Mouse (Mus musculus) forebrain, embryonic 11.5 days (tissue): ENCODE data around the gene Mc3r. TPM values are rescaled to one million over a fixed set of nuclear protein-coding genes. Genes with fewer than 3 reads are reported as not detected.

ENCODE experiments used
- ATAC-seq: fragments of 200-750 bp; cut with Nextera tagmentation; replicated peaks from 2 replicates; pipeline ENCODE4 v1.8.0; 2017; ENCODE audit warnings: moderate TSS enrichment; ENCODE audit not compliant: low FRiP score
- DNase-seq: peaks from one replicate; pipeline ENCODE4 v3.0.0-alpha.2; 2017; ENCODE audit warnings: low spot score
- H3K27ac ChIP-seq: fragments of 300-500 bp; sonication (generic); 2 replicates; pipeline ENCODE4 v1.5.1; 2014; ENCODE audit warnings: low read depth, low read length
- H3K27me3 ChIP-seq: fragments of 300-500 bp; sonication (generic); 2 replicates; pipeline ENCODE4 v1.6.1; 2014; ENCODE audit warnings: mild to moderate bottlenecking, low read length, mixed read lengths; ENCODE audit not compliant: control insufficient read depth, insufficient read depth
- H3K36me3 ChIP-seq: fragments of 300-500 bp; sonication (generic); 2 replicates; pipeline ENCODE4 v1.6.1; 2014; ENCODE audit warnings: mild to moderate bottlenecking, low read length, moderate library complexity, mixed read lengths; ENCODE audit not compliant: control insufficient read depth, insufficient read depth
- H3K4me1 ChIP-seq: fragments of 300-500 bp; sonication (generic); replicated peaks from 2 replicates; pipeline ENCODE4 v1.6.1; 2014; ENCODE audit warnings: low read length, mixed read lengths; ENCODE audit not compliant: control insufficient read depth, insufficient read depth
- H3K4me2 ChIP-seq: fragments of 300-500 bp; sonication (generic); 2 replicates; pipeline ENCODE4 v1.6.1; 2014; ENCODE audit warnings: low read depth, mild to moderate bottlenecking, low read length, moderate library complexity, mixed read lengths; ENCODE audit not compliant: severe bottlenecking
- H3K4me3 ChIP-seq: fragments of 300-500 bp; sonication (generic); 2 replicates; pipeline ENCODE4 v1.5.1; 2014; ENCODE audit warnings: low read depth, low read length
- H3K9ac ChIP-seq: fragments of 300-500 bp; sonication (generic); 2 replicates; pipeline ENCODE4 v1.6.1; 2014; ENCODE audit warnings: low read length
- H3K9me3 ChIP-seq: fragments of 300-500 bp; sonication (generic); 2 replicates; pipeline ENCODE4 v1.6.1; 2016; ENCODE audit warnings: low read length, mixed read lengths; ENCODE audit not compliant: control insufficient read depth
- WGBS: fragments of 180-500 bp; shearing (Covaris S2); extraction: QIAGEN DNeasy Blood & Tissue Kit; methylation state at CpG from one replicate; pipeline ENCODE4 v1.1.7; 2014; 5-methylcytosine and 5-hydroxymethylcytosine counted together
- polyA plus RNA-seq: library from polyadenylated mRNA; unstranded; fragments of >200 nt; fragmentation: Nextera tagmentation; extraction: Ambion mirVana; gene quantifications from 2 replicates; pipeline ENCODE4 v1.2.1, GENCODE M21; 2014

Gene Mc3r
- polyA plus RNA-seq, 1 experiment from 2014 or later, result not detected

DNA sequence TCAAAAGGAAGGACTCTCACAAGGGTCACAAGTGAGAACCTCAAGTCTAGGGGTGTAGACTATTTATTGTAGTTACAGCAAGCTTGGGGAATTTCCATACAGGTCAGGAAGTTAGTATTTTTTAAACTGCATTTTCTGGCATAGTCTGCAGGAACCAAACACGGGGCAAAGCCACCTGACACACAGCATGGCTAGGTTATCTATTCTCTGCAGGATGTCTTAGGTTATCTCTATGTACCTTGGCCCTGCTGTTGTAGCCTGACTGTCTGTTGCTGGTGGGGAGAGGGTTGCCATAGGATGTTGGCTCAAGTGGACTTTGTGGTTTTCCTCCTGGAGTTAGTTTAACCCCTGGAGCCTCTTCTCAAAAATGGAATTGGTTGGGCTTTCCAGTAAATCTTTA lies 49.8 kb downstream of the Mc3r start:
- Histone ChIP-seq H3K27ac (no peak overlapping the region), H3K4me1 (peaks cover 10% of the 10 kb centered on the region; the same call in 1 of the 2 replicates), H3K9ac (no peak overlapping the region), H3K36me3 (no peaks in the 10 kb centered on the region), H3K4me3 (no peak overlapping the region), H3K9me3 (no peaks in the 10 kb centered on the region), H3K27me3 (no peaks in the 10 kb centered on the region), H3K4me2 (no peak overlapping the region)
- no peak for ATAC-seq
- WGBS, result 58% methylated on average over 1 of the region's 1 CpGs
- DNase-seq, result no peak

DNA sequence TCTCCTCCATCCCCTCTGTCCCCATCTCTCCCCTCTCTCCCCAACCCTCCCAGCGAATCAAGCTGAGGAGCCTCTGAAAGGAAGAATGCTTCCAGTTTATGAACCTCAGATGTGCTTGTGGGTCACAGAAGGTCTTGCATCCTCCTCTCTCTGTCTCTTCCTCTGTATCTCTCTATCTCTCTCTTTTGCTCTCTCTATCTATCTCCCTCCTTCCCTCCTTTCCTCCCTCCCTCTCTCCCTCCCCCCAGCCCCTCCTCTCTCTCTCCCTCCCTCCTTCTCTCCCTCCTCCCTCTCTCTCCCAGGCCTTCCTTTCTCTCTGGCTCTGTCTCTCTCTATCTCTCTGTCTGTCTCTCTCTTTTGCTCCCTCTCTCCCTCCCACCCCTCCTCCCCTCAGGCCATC lies 50.2 kb downstream of the Mc3r start:
- 40% methylated on average over 1 of the region's 1 CpGs for WGBS
- Histone ChIP-seq H3K27ac (no peak overlapping the region), H3K27me3 (no peaks in the 10 kb centered on the region)

DNA sequence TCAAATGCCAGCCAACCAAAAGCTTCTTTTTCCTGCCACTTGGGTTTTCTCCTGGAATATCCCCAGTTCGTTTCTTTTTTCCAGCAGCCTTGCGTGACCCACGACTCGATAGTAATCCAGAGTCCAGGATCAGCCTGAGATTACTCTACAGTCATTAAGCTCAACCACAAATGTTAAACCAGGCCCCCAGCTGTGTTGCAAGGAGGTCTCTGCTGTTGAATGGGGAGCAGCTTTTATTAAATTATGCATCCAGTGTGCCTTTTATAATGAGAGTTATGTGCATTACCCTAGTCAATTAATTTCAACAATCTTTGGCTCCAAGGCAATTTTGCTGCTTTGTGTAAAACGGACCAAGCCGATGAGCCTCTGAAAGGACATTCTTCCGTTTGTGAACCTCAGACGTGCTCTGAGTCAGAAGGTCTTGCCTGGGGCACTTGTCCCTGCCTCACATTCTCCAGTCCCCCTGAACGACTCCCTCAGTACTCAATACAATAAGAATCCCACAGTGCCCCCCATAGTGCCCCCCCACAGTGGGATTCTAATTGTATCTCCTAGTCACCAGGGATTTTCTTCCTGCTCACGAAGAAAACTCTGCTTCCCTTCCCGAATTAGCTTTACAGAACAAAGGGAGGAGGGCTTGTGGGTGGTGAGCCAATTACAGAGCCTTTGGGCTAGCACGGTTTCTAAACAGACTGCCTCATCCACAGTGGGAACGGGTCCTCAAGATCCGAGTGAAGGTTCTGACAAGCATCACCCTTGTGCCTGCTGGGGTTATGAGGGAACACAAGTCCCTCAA lies 51.0 kb downstream of the Mc3r start:
- no peaks in the 10 kb centered on the region for H3K27me3 ChIP-seq
- peak overlapping the region; percentile 24; the same call in 1 of the 2 replicates for H3K4me2 ChIP-seq
- 2% methylated on average over 14 of the region's 14 CpGs for WGBS

More for the DNA sequence above, 50.2 kb downstream of the Mc3r start:
- Histone ChIP-seq H3K9me3 (no peaks in the 10 kb centered on the region), H3K4me1 (peaks cover 10% of the 10 kb centered on the region; the same call in 1 of the 2 replicates), H3K36me3 (no peaks in the 10 kb centered on the region), H3K9ac (no peak overlapping the region), H3K4me3 (no peak overlapping the region), H3K4me2 (no peak overlapping the region)
- ATAC-seq (no peak), DNase-seq (no peak)

More for the DNA sequence above, 51.0 kb downstream of the Mc3r start:
- H3K4me1 ChIP-seq, result peaks cover 10% of the 10 kb centered on the region; the same call in 1 of the 2 replicates
- peak overlapping the region; percentile 0; the same call in 1 of the 2 replicates for H3K27ac ChIP-seq
- no peak overlapping the region for H3K4me3 ChIP-seq
- peak; percentile 79 for ATAC-seq
- H3K9me3 ChIP-seq, result no peaks in the 10 kb centered on the region
- H3K9ac ChIP-seq, result peak overlapping the region; percentile 13; the same call in 1 of the 2 replicates
- DNase-seq, result peak; percentile 77
- no peaks in the 10 kb centered on the region for H3K36me3 ChIP-seq

Other genes with a start within 250 kb of the Mc3r start
- gene Cbln4, start 205.0 kb upstream of the Mc3r start, polyA plus RNA-seq, result 0.96 and 1.6 TPM in 2 replicates
- 20.1 and 20.9 TPM in 2 replicates for gene Fam210b, start 97.1 kb downstream of the Mc3r start, polyA plus RNA-seq
- gene Aurka, start 122.0 kb downstream of the Mc3r start, polyA plus RNA-seq, result 192 and 193 TPM in 2 replicates
- gene Cstf1, start 122.2 kb downstream of the Mc3r start, polyA plus RNA-seq, result 52.5 and 53.3 TPM in 2 replicates
- 0.47 TPM in 1 of 2 replicates, not detected in the other for gene Cass4, start 145.3 kb downstream of the Mc3r start, polyA plus RNA-seq
- 86.0 and 90.5 TPM in 2 replicates for gene Rtf2, start 192.1 kb downstream of the Mc3r start, polyA plus RNA-seq
- gene Gcnt7, start 210.1 kb downstream of the Mc3r start, polyA plus RNA-seq, result 1.5 TPM in 2 replicates
- gene Fam209, start 224.0 kb downstream of the Mc3r start, polyA plus RNA-seq, result 0.39 and 0.97 TPM in 2 replicates